Mouse (Mus musculus) embryonic stem cell, embryonic (primary cell): ENCODE results near the gene Cacna1h.

ENCODE experiments used
- CTCF ChIA-PET, 4 experiments: fragments of 300-600 bp in 2 of 4; fragments of 350-600 bp in 2 of 4; sonication (Branson Sonifier 250); formaldehyde crosslinking; loops; one replicate each; lab custom pipeline; 2022; ENCODE audit warnings: inconsistent platforms in 2 of 4; lab: Charles Lee
- POLR2A ChIA-PET, 4 experiments: fragments of 300-600 bp in 2 of 4; fragments of 350-600 bp in 2 of 4; sonication (Branson Sonifier 250); formaldehyde crosslinking; loops; one replicate each; lab custom pipeline; 2022; ENCODE audit warnings: antibody characterized with exemption in 4 of 4, inconsistent platforms in 1 of 4; lab: Charles Lee

The Cacna1h gene

GRCm38 (mm10) chr17:25402224-25402623, 31.4 kb downstream of the Cacna1h start:
- CTCF ChIA-PET = interaction anchor here in 1 of 4 experiments (0.6 kb wide), 1 partner anchor 32 kb away, joined by 3 read pairs; no protein-coding TSS in a partner anchor
- POLR2A ChIA-PET = no interaction called here

- POLR2A ChIA-PET = interaction anchor here in 1 of 4 experiments (0.9 to 1.2 kb wide), 2 partner anchors 20 to 177 kb away, joined by 3 read pairs; partner anchors contain the start of gene Lmf1
Observed at GRCm38 (mm10) chr17:25401491-25401890, 32.1 kb downstream of the Cacna1h start.

GRCm38 (mm10) chr17:25400443-25400842, 33.1 kb downstream of the Cacna1h start:
- ChIA-PET CTCF (no interaction called here), POLR2A (interaction anchor here in 1 of 4 experiments (1.2 kb wide), 1 partner anchor 178 kb away, joined by 3 read pairs; the partner anchor contains the start of gene Lmf1)

More at GRCm38 (mm10) chr17:25401491-25401890, 32.1 kb downstream of the Cacna1h start:
- CTCF ChIA-PET = interaction anchor here in 1 of 4 experiments (0.7 kb wide), 1 partner anchor 10 kb away, joined by 4 read pairs; no protein-coding TSS in a partner anchor

GRCm38 (mm10) chr17:25398520-25398838, 35.1 kb downstream of the Cacna1h start:
- ChIA-PET POLR2A (interaction anchor here in 2 of 4 experiments (0.6 to 1.5 kb wide), 7 partner anchors 26 to 573 kb away, joined by 3 to 6 read pairs (median 4); partner anchors contain the start of gene Stub1 (in 1 of the 2)), CTCF (interaction anchor here (0.6 to 1.8 kb wide), 29 partner anchors 11 to 1134 kb away, joined by 3 to 16 read pairs (median 4); no protein-coding TSS in a partner anchor)

- POLR2A ChIA-PET = interaction anchor here in 2 of 4 experiments (0.6 to 1.5 kb wide), 7 partner anchors 26 to 573 kb away, joined by 3 to 6 read pairs (median 4); partner anchors contain the start of gene Stub1 (in 1 of the 2)
- CTCF ChIA-PET = interaction anchor here (0.5 to 1.8 kb wide), 41 partner anchors 8 to 1133 kb away, joined by 3 to 16 read pairs (median 4); no protein-coding TSS in a partner anchor
Observed at GRCm38 (mm10) chr17:25397804-25398519, 35.6 kb downstream of the Cacna1h start.

- CTCF ChIA-PET = interaction anchor here in 1 of 4 experiments (1.2 kb wide), 1 partner anchor 81 kb away, joined by 3 read pairs; no protein-coding TSS in a partner anchor
- POLR2A ChIA-PET = no interaction called here
Observed at GRCm38 (mm10) chr17:25394526-25394925, 39.1 kb downstream of the Cacna1h start.

- CTCF ChIA-PET = interaction anchor here in 1 of 4 experiments (0.8 kb wide), 1 partner anchor 11 kb away, joined by 3 read pairs; no protein-coding TSS in a partner anchor
- POLR2A ChIA-PET = no interaction called here
Observed at GRCm38 (mm10) chr17:25374011-25374410, 59.6 kb downstream of the Cacna1h start.

GRCm38 (mm10) chr17:25372491-25372890, 61.1 kb downstream of the Cacna1h start:
- ChIA-PET POLR2A (interaction anchor here in 1 of 4 experiments (0.7 kb wide), 1 partner anchor 338 kb away, joined by 3 read pairs; no protein-coding TSS in a partner anchor), CTCF (no interaction called here)

GRCm38 (mm10) chr17:25368973-25369372, 64.6 kb downstream of the Cacna1h start, which contains the start of gene Tpsg1:
Gene Tpsg1 (plus strand): TSS chr17:25369273.
- CTCF ChIA-PET = no interaction called here
- POLR2A ChIA-PET = no interaction called here

- ChIA-PET CTCF (interaction anchor here in 1 of 4 experiments (0.7 kb wide), 1 partner anchor 80 kb away, joined by 4 read pairs; no protein-coding TSS in a partner anchor), POLR2A (interaction anchor here in 2 of 4 experiments (0.6 to 0.7 kb wide), 2 partner anchors 17 to 144 kb away, joined by 3 read pairs; no protein-coding TSS in a partner anchor)
Observed at GRCm38 (mm10) chr17:25366005-25366404, 67.6 kb downstream of the Cacna1h start, which contains the start of gene Tpsb2. Gene Tpsb2 (plus strand): TSS chr17:25366305.

- ChIA-PET CTCF (interaction anchor here (0.5 to 1.4 kb wide), 15 partner anchors 9 to 1138 kb away, joined by 3 to 7 read pairs (median 3); no protein-coding TSS in a partner anchor), POLR2A (no interaction called here)
Observed at GRCm38 (mm10) chr17:25363726-25364125, 69.9 kb downstream of the Cacna1h start.

GRCm38 (mm10) chr17:25361291-25361690, 72.3 kb downstream of the Cacna1h start:
- ChIA-PET CTCF (interaction anchor here in 1 of 4 experiments (0.7 kb wide), 1 partner anchor 241 kb away, joined by 6 read pairs; no protein-coding TSS in a partner anchor), POLR2A (no interaction called here)

GRCm38 (mm10) chr17:25345462-25345861, 88.1 kb downstream of the Cacna1h start, which contains the start of gene Tpsab1:
Gene Tpsab1 (minus strand): TSS chr17:25345562.
- ChIA-PET POLR2A (interaction anchor here in 1 of 4 experiments (0.6 kb wide), 1 partner anchor 312 kb away, joined by 3 read pairs; no protein-coding TSS in a partner anchor), CTCF (no interaction called here)

- POLR2A ChIA-PET = no interaction called here
- CTCF ChIA-PET = interaction anchor here in 1 of 4 experiments (0.7 kb wide), 1 partner anchor 56 kb away, joined by 9 read pairs; no protein-coding TSS in a partner anchor
Observed at GRCm38 (mm10) chr17:25341490-25341889, 92.1 kb downstream of the Cacna1h start.

GRCm38 (mm10) chr17:25340003-25340402, 93.6 kb downstream of the Cacna1h start:
- POLR2A ChIA-PET = no interaction called here
- CTCF ChIA-PET = no interaction called here

- POLR2A ChIA-PET = interaction anchor here in 1 of 4 experiments (0.5 kb wide), 1 partner anchor 1504 kb away, joined by 3 read pairs; no protein-coding TSS in a partner anchor
- CTCF ChIA-PET = interaction anchor here in 3 of 4 experiments (0.6 to 1.7 kb wide), 7 partner anchors 10 to 924 kb away, joined by 3 to 12 read pairs (median 4); partner anchors contain the start of gene Rnps1 (in 1 of the 3)
Observed at GRCm38 (mm10) chr17:25338218-25338617, 95.4 kb downstream of the Cacna1h start.

GRCm38 (mm10) chr17:25333943-25334342, 99.6 kb downstream of the Cacna1h start:
- ChIA-PET POLR2A (no interaction called here), CTCF (interaction anchor here in 1 of 4 experiments (0.6 to 1.4 kb wide), 5 partner anchors 31 to 196 kb away, joined by 3 to 4 read pairs (median 3); partner anchors contain the start of gene Sstr5)

- ChIA-PET CTCF (interaction anchor here in 1 of 4 experiments (0.6 kb wide), 1 partner anchor 25 kb away, joined by 3 read pairs; no protein-coding TSS in a partner anchor), POLR2A (no interaction called here)
Observed at GRCm38 (mm10) chr17:25332321-25332720, 101.3 kb downstream of the Cacna1h start.
